Mouse (Mus musculus) G1E (cell line): ENCODE data around the gene Fxr2. TPM values are rescaled to one million over a fixed set of nuclear protein-coding genes. Genes with fewer than 3 reads are reported as not detected.
"Not testable (repeated sequence)": the region's sequence is repeated elsewhere in the genome, so short reads cannot be mapped to it uniquely, and the experiment has no call there.

ENCODE experiments used
- ATAC-seq: 2 replicates; pipeline ENCODE4 v1.8.0; 2016; ENCODE audit warnings: mild to moderate bottlenecking; ENCODE audit not compliant: insufficient number of reproducible peaks, poor library complexity, low FRiP score, severe bottlenecking; ENCODE audit errors: extremely low read depth
- DNase-seq: peaks from one replicate; pipeline ENCODE4 v3.0.0; 2012; ENCODE audit warnings: low spot score
- H3K27me3 ChIP-seq: 2 replicates; pipeline ENCODE4 v1.6.1; 2012; ENCODE audit warnings: mild to moderate bottlenecking, low read length, inconsistent platforms; ENCODE audit not compliant: insufficient read depth
- H3K36me3 ChIP-seq: replicated peaks from 2 replicates; pipeline ENCODE3; 2012; ENCODE audit warnings: mild to moderate bottlenecking, inconsistent platforms
- H3K4me1 ChIP-seq: 2 replicates; pipeline ENCODE4 v1.6.1; 2012; ENCODE audit warnings: low read depth, low read length, inconsistent platforms, mixed read lengths; ENCODE audit not compliant: insufficient read depth
- H3K4me3 ChIP-seq: 2 replicates; pipeline ENCODE4 v1.5.1; 2012; ENCODE audit warnings: low read depth, mild to moderate bottlenecking, inconsistent platforms, low read length, moderate library complexity, mixed read lengths
- H3K9me3 ChIP-seq: replicated peaks from 2 replicates; pipeline ENCODE4 v1.6.1; 2012; ENCODE audit warnings: inconsistent platforms
- CTCF ChIP-seq: IDR thresholded peaks from 2 replicates; pipeline ENCODE4 v1.5.1; 2012; ENCODE audit warnings: low read depth, low read length, inconsistent platforms, mixed read lengths
- GATA1 ChIP-seq: IDR thresholded peaks from 2 replicates; pipeline ENCODE4 v1.6.1; 2012; ENCODE audit warnings: borderline replicate concordance, low read length, inconsistent platforms, mixed read lengths
- GATA2 ChIP-seq: IDR thresholded peaks from 2 replicates; pipeline ENCODE4 v1.6.1; 2012; ENCODE audit warnings: low read depth, low read length, inconsistent platforms, borderline replicate concordance
- POLR2AphosphoS5 ChIP-seq: IDR thresholded peaks from 2 replicates; pipeline ENCODE4 v1.6.1; 2012; ENCODE audit warnings: low read depth, low read length, inconsistent platforms; ENCODE audit not compliant: insufficient replicate concordance
- TAL1 ChIP-seq: conservative IDR thresholded peaks from 2 replicates; pipeline ENCODE4 v1.6.1; 2012; ENCODE audit warnings: low read depth, low read length, inconsistent platforms, mixed read lengths
- polyA plus RNA-seq: library from polyadenylated mRNA; stranded (reverse); fragments of >175 nt; gene quantifications from 2 replicates; pipeline ENCODE4 v1.2.3, GENCODE M21; 2012
- total RNA-seq, 2 experiments: library from RNA; stranded (forward) in 1 of 2; stranded (reverse) in 1 of 2; fragments of 200-1000 nt in 1 of 2; fragments of >200 nt in 1 of 2; fragmentation: Nextera tagmentation in 1 of 2; gene quantifications; 2 replicates each; pipeline ENCODE4 v1.2.3; 2014 to 2017

Fxr2 gene
- total and polyA plus RNA-seq, 3 experiments: 44.9 to 92.9 (median 82.4) TPM

GRCm38 (mm10) chr11:69617805-69618204 lies 15.0 kb upstream of the Fxr2 start, which contains the start of gene Shbg:
Gene Shbg (minus strand): TSS chr11:69617905.
- TF ChIP-seq TAL1 (no peak), POLR2AphosphoS5 (no peak), GATA1 (no peak), GATA2 (no peak), CTCF (no peak)
- ATAC-seq (no peak), DNase-seq (no peak)
- no peak within 1 kb of the TSS for H3K4me3 ChIP-seq
- peaks cover 33% of the 10 kb centered on the region for H3K27me3 ChIP-seq
- peaks cover 62% of the 10 kb centered on the region for H3K4me1 ChIP-seq
- no peaks in the 10 kb centered on the region for H3K36me3 ChIP-seq
- H3K9me3 ChIP-seq: no peaks in the 10 kb centered on the region

GRCm38 (mm10) chr11:69620394-69621081 lies 12.3 kb upstream of the Fxr2 start:
- ATAC-seq: no peak
- H3K4me3 ChIP-seq: no peak overlapping the region
- peaks cover 27% of the 10 kb centered on the region for H3K27me3 ChIP-seq
- TF ChIP-seq TAL1: no peak
- no peak for TF ChIP-seq CTCF
- no peak for TF ChIP-seq GATA1
- TF ChIP-seq GATA2: no peak
- TF ChIP-seq POLR2AphosphoS5: no peak
- no peaks in the 10 kb centered on the region for H3K9me3 ChIP-seq
- no peak for DNase-seq
- H3K4me1 ChIP-seq: peaks cover 46% of the 10 kb centered on the region
- no peaks in the 10 kb centered on the region for H3K36me3 ChIP-seq

- no peaks in the 10 kb centered on the region for H3K36me3 ChIP-seq
- H3K4me3 ChIP-seq: peak within 1 kb of the TSS; percentile 69
- peaks cover 15% of the 10 kb centered on the region for H3K27me3 ChIP-seq
- H3K4me1 ChIP-seq: peaks cover 46% of the 10 kb centered on the region
- peak; percentile 34 for ATAC-seq
- no peaks in the 10 kb centered on the region for H3K9me3 ChIP-seq
- DNase-seq: no peak
- no peak for TF ChIP-seq POLR2AphosphoS5
- TF ChIP-seq TAL1: no peak
- TF ChIP-seq GATA2: no peak
- TF ChIP-seq GATA1: no peak
- TF ChIP-seq CTCF: no peak
Measured at GRCm38 (mm10) chr11:69621571-69622268, 11.1 kb upstream of the Fxr2 start, which contains the start of gene Sat2. Gene Sat2 (plus strand): TSS chr11:69622024.

- Histone ChIP-seq H3K27me3 (peaks cover 9% of the 10 kb centered on the region), H3K36me3 (no peaks in the 10 kb centered on the region), H3K4me3 (peak overlapping the region; percentile 69; the same call in 1 of the 2 replicates), H3K9me3 (no peaks in the 10 kb centered on the region), H3K4me1 (peaks cover 41% of the 10 kb centered on the region)
- no peak for DNase-seq
- TF ChIP-seq GATA1 (no peak), POLR2AphosphoS5 (no peak), CTCF (no peak), GATA2 (no peak), TAL1 (no peak)
- no peak for ATAC-seq
Measured at GRCm38 (mm10) chr11:69622406-69622805, 10.4 kb upstream of the Fxr2 start.

- H3K36me3 ChIP-seq: no peaks in the 10 kb centered on the region
- H3K27me3 ChIP-seq: peaks cover 3% of the 10 kb centered on the region; the same call in 1 of the 2 replicates
- no peaks in the 10 kb centered on the region for H3K9me3 ChIP-seq
- ATAC-seq (no peak), DNase-seq (no peak)
- no peak overlapping the region for H3K4me3 ChIP-seq
- peaks cover 35% of the 10 kb centered on the region for H3K4me1 ChIP-seq
- no peak for TF ChIP-seq TAL1
- TF ChIP-seq POLR2AphosphoS5: no peak
- TF ChIP-seq GATA1: no peak
- no peak for TF ChIP-seq CTCF
- no peak for TF ChIP-seq GATA2
Measured at GRCm38 (mm10) chr11:69623006-69623405, 9.8 kb upstream of the Fxr2 start.

GRCm38 (mm10) chr11:69624339-69624738 lies 8.5 kb upstream of the Fxr2 start:
- not testable (repeated sequence) for ATAC-seq

More at GRCm38 (mm10) chr11:69624339-69624738, 8.5 kb upstream of the Fxr2 start:
- not testable (repeated sequence) for H3K9me3 ChIP-seq, H3K36me3 ChIP-seq, H3K4me3 ChIP-seq, DNase-seq, H3K27me3 ChIP-seq
- H3K4me1 ChIP-seq: peaks cover 38% of the 10 kb centered on the region
